Mouse (Mus musculus): ENCODE data around the gene Mbtd1. TPM values are rescaled to one million over a fixed set of nuclear protein-coding genes. Genes with fewer than 3 reads are reported as not detected.

Mbtd1 gene
- polyA plus RNA-seq (2012; rRNA removed), result 2.6 and 3.8 TPM in 2 replicates

DNA sequence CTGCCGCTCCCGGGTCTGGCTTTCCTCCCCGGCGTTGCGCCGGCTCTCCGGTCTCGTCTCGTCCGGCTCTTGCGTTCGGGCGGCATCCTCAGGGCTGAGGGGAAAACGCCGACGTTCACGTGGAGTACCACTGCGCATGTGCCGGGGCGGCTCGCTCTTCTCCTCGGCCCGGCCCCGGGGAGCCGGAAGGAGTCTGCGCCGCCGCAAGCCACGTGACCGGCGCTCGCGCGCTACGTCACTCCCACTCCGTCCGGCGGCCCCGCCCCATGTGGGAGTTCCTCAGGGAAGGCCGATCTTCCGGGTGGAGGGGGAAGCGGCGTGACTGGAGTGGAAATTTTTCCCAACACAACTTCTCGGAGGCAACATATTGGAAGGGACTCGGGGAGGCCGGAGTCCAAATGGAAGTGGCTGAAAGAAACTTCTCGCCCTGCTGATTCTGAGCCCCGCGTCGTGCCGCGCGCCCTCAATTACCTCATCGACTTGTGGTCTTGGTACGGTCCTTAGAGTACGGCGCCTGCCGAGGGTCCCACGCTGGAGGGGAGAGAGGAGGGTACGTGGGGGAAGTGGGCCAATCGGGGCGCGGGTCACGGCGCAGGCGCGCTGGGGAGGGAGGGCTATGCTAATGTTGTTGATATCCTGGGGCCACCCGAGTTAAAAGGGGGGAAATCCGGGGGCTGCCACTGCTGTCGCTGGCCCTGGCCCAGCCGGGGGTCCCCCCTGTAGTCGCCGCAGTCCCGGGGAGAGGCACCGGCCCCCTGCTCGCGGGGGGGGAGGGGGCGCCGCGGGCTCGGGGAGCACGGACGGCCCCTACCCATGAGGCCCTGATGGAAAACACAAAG, at the start of gene Mbtd1, which contains the start of gene Utp18:
Gene Mbtd1 (plus strand): TSS at position 281 of the 839 bp plus-strand sequence.
Gene Utp18 (minus strand): TSS at position 195 of the 839 bp plus-strand sequence.
- Histone ChIP-seq H3K36me3 (ENCODE audit: control insufficient read depth, insufficient read depth, low read length) (peaks cover 3% of the 10 kb centered on the region), H3K4me3 (ENCODE audit: extremely low read depth, insufficient read depth, insufficient read length) (peak within 1 kb of the TSS; percentile 87), H3K4me1 (ENCODE audit: control insufficient read depth, insufficient read depth, insufficient read length) (peaks cover 9% of the 10 kb centered on the region), H3K27me3 (ENCODE audit: control insufficient read depth, insufficient read depth, low read length) (no peaks in the 10 kb centered on the region), H3K27ac (ENCODE audit: insufficient read depth, low read length) (peak within 1 kb of the TSS; percentile 97)
- TF ChIP-seq CTCF (IDR thresholded peaks at IDR 0.05; ENCODE audit: extremely low read depth, insufficient read depth, insufficient read length, insufficient replicate concordance), result no peak
- TF ChIP-seq POLR2A (IDR thresholded peaks at IDR 0.05; ENCODE audit: low read depth, low read length), result no peak
- WGBS, result 1% methylated on average over 72 of the region's 83 CpGs
- peak; percentile 94 to 98 for DNase-seq (ENCODE audit: low read depth in 1 of 2, low spot score in 2 of 2)

DNA sequence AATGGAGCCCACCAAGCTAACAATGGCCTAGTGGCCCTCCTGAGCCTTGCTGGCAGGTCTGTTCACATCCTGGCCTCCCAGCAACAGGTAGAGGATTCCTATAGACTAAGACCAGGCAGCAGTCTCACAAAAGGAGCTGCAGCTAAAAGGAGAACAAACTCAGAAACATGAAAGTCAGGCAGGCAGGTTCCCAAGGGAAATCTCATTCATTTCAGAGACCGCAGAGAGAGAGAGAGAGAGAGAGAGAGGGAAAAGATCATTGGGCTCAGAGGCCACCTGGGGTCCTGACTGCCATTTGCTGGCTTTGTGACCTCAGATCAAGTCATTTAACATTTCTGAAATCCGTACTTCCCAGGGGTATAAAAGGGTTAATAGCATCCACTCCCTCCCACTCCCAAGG, 38.3 kb upstream of the Mbtd1 start:
- no peaks in the 10 kb centered on the region for H3K36me3 ChIP-seq (ENCODE audit: control insufficient read depth, insufficient read depth, low read length)
- DNase-seq (ENCODE audit: low read depth in 1 of 2, low spot score in 2 of 2), result no peak
- TF ChIP-seq CTCF (IDR thresholded peaks at IDR 0.05; ENCODE audit: extremely low read depth, insufficient read depth, insufficient read length, insufficient replicate concordance), result no peak
- TF ChIP-seq POLR2A (IDR thresholded peaks at IDR 0.05; ENCODE audit: low read depth, low read length), result no peak
- H3K4me1 ChIP-seq (ENCODE audit: control insufficient read depth, insufficient read depth, insufficient read length), result no peaks in the 10 kb centered on the region
- no peak overlapping the region for H3K27ac ChIP-seq (ENCODE audit: insufficient read depth, low read length)
- H3K27me3 ChIP-seq (ENCODE audit: control insufficient read depth, insufficient read depth, low read length), result no peaks in the 10 kb centered on the region
- 65% methylated on average over 2 of the region's 2 CpGs for WGBS
- no peak overlapping the region for H3K4me3 ChIP-seq (ENCODE audit: extremely low read depth, insufficient read depth, insufficient read length)

DNA sequence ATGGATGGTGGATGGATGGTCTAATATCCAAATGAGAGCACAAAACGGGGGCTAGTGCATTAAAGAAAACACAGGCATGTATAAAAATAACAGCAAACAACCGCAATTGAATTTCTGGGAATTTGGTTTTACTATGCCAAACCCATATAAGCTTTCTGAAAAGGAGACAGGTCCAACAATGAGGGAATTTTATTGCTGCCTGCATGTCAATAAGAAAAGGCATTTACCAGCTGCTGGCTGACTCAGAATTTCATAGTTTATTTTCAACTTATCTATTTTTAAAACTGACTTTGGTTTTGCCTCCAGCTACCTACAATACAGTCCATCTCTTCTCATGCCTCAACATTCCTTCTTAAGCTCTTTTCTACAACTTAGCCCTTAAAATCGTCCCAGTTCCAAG, 33.1 kb upstream of the Mbtd1 start:
- no peaks in the 10 kb centered on the region for H3K27me3 ChIP-seq (ENCODE audit: control insufficient read depth, insufficient read depth, low read length)
- H3K27ac ChIP-seq (ENCODE audit: insufficient read depth, low read length), result no peak overlapping the region
- 78% methylated on average over 3 of the region's 3 CpGs for WGBS
- no peaks in the 10 kb centered on the region for H3K4me1 ChIP-seq (ENCODE audit: control insufficient read depth, insufficient read depth, insufficient read length)
- H3K4me3 ChIP-seq (ENCODE audit: extremely low read depth, insufficient read depth, insufficient read length), result no peak overlapping the region
- no peak for DNase-seq (ENCODE audit: low read depth in 1 of 2, low spot score in 2 of 2)
- TF ChIP-seq POLR2A (IDR thresholded peaks at IDR 0.05; ENCODE audit: low read depth, low read length) (no peak), CTCF (IDR thresholded peaks at IDR 0.05; ENCODE audit: extremely low read depth, insufficient read depth, insufficient read length, insufficient replicate concordance) (no peak)
- H3K36me3 ChIP-seq (ENCODE audit: control insufficient read depth, insufficient read depth, low read length), result no peaks in the 10 kb centered on the region

DNA sequence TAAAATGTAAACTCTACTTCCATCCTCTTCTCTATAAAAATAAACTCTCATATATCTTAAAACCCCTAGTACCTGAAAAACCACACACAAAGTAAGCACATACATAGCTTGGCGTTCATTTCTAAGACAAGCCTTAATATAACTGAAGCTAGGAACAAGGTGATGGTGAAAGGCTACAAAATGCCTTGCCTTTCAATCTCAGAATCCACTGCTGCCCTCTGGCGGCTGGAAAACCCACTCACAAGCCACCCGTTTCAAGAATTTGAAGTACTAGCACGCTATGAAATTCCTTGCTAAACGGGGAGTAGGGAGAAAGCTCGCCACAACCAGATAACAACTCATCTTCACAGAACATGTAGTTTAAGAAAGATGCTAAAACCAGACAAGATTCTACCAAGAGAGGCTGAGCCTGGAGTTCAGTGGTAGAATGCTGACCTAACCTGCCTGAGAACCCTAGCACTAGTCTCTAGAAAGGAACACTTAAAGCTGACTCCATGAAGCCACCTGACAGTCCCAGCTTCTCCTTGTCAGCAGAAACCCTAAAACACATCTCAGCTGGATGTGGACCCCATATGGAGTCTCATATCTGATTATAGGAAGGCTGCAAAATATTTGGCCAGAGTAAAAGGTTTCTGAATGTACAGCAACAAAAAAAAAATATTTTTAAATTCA, 29.2 kb upstream of the Mbtd1 start:
- peak in 1 of 2 experiments; percentile 50 for DNase-seq (ENCODE audit: low read depth in 1 of 2, low spot score in 2 of 2)
- TF ChIP-seq POLR2A (IDR thresholded peaks at IDR 0.05; ENCODE audit: low read depth, low read length), result no peak
- peak; percentile 53; the same call in 1 of the 2 replicates for TF ChIP-seq CTCF (IDR thresholded peaks at IDR 0.05; ENCODE audit: extremely low read depth, insufficient read depth, insufficient read length, insufficient replicate concordance)
- Histone ChIP-seq H3K36me3 (ENCODE audit: control insufficient read depth, insufficient read depth, low read length) (peaks cover 2% of the 10 kb centered on the region; the same call in 1 of the 2 replicates), H3K4me3 (ENCODE audit: extremely low read depth, insufficient read depth, insufficient read length) (no peak overlapping the region), H3K27ac (ENCODE audit: insufficient read depth, low read length) (no peak overlapping the region), H3K27me3 (ENCODE audit: control insufficient read depth, insufficient read depth, low read length) (no peaks in the 10 kb centered on the region), H3K4me1 (ENCODE audit: control insufficient read depth, insufficient read depth, insufficient read length) (no peaks in the 10 kb centered on the region)
- WGBS, result 4% methylated on average over 6 of the region's 6 CpGs

DNA sequence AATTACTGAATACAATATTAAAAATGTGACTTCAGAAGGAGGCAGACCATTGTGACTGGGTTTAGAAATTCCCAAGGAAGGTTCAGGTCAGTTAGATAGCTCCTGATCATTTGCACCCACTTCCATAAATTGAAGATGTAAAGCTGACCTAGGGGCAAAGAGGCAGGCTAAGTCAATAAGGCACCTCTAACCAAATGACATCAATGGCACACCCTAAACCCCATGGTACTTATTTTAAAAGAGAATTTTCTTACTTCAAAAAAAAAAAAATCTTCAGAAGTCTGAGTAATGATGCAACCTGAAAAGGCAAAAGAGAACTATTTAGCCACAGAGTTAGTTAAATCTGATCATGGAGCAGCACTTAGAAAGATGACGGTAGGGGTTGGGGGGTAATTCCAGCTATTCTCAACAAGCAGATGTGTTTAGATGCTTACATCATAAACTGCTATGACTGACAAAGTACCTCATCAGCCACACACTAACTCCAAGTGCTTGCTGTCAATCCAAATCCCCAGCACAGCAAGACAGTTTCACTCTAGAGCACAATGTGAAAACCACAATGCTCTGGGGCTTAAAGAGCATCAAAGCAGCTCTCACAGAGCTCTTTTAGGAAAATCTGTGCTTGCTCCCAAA, 25.0 kb upstream of the Mbtd1 start:
- no peak overlapping the region for H3K27ac ChIP-seq (ENCODE audit: insufficient read depth, low read length)
- 90% methylated on average over 1 of the region's 1 CpGs for WGBS

DNA sequence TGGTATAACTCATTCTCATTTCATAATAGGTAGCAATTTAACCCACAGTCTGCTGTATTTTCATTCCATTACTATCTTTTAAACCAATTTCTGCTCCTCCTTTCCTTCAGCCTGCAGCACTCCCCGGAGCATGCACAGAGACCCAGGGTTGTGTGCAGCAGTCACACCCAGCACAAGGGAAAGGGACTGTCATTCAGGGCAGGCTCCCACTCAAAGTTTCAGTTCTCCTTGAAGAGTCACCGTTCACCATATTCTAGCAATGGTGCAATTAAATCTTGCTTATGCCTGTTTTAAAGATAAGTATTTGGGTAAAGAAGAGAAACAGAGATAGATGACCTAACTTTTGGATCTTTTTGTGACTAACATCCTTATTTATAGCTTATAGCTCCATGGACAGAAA, 24.5 kb upstream of the Mbtd1 start:
- 57% methylated on average over 2 of the region's 2 CpGs for WGBS
- TF ChIP-seq CTCF (IDR thresholded peaks at IDR 0.05; ENCODE audit: extremely low read depth, insufficient read depth, insufficient read length, insufficient replicate concordance) (no peak), POLR2A (IDR thresholded peaks at IDR 0.05; ENCODE audit: low read depth, low read length) (no peak)
- Histone ChIP-seq H3K36me3 (ENCODE audit: control insufficient read depth, insufficient read depth, low read length) (peaks cover 10% of the 10 kb centered on the region), H3K4me3 (ENCODE audit: extremely low read depth, insufficient read depth, insufficient read length) (no peak overlapping the region), H3K27me3 (ENCODE audit: control insufficient read depth, insufficient read depth, low read length) (no peaks in the 10 kb centered on the region), H3K4me1 (ENCODE audit: control insufficient read depth, insufficient read depth, insufficient read length) (no peaks in the 10 kb centered on the region), H3K27ac (ENCODE audit: insufficient read depth, low read length) (no peak overlapping the region)
- DNase-seq (ENCODE audit: low read depth in 1 of 2, low spot score in 2 of 2), result no peak

More for the DNA sequence above, 25.0 kb upstream of the Mbtd1 start:
- no peaks in the 10 kb centered on the region for H3K4me1 ChIP-seq (ENCODE audit: control insufficient read depth, insufficient read depth, insufficient read length)
- no peaks in the 10 kb centered on the region for H3K27me3 ChIP-seq (ENCODE audit: control insufficient read depth, insufficient read depth, low read length)
- DNase-seq (ENCODE audit: low read depth in 1 of 2, low spot score in 2 of 2), result no peak
- no peak for TF ChIP-seq CTCF (IDR thresholded peaks at IDR 0.05; ENCODE audit: extremely low read depth, insufficient read depth, insufficient read length, insufficient replicate concordance)
- no peak for TF ChIP-seq POLR2A (IDR thresholded peaks at IDR 0.05; ENCODE audit: low read depth, low read length)
- H3K4me3 ChIP-seq (ENCODE audit: extremely low read depth, insufficient read depth, insufficient read length), result no peak overlapping the region
- peaks cover 10% of the 10 kb centered on the region for H3K36me3 ChIP-seq (ENCODE audit: control insufficient read depth, insufficient read depth, low read length)

Measured in spleen, adult 2 months (tissue).